Mouse (Mus musculus) olfactory bulb, adult 2 months (tissue): Measurements from ENCODE around the gene Slc38a10.

Experiments used
- CTCF ChIP-seq: fragments of 200-500 bp; IDR thresholded peaks from 2 replicates; pipeline ENCODE4 v1.5.1; 2012; ENCODE audit warnings: low read depth, mild to moderate bottlenecking, low read length, moderate library complexity; ENCODE audit not compliant: insufficient read depth
- POLR2A ChIP-seq: fragments of 200-500 bp; IDR thresholded peaks from 2 replicates; pipeline ENCODE4 v1.6.1; 2012; ENCODE audit warnings: mild to moderate bottlenecking, low read depth, low read length, moderate library complexity; ENCODE audit not compliant: insufficient read depth

DNA sequence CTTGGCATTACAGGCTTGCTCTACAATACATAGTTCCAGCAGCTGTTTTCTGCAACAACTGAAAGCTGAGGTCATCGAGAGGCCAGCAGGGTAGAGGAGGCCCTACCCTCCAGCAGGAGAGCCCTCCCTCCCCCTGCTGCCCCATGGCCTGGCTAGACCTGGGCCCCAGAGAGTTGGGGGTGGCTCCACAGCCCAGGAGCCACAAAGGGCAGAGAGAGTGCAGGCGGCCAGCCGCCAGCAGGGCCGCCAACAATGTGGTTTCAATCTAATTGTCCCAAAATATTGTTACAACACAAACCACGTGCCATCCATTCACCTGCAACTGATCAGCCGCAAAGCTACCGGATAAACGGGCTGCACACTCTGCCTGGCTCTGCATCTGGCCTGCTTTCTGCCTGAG, 20.0 kb upstream of the Slc38a10 start:
- TF ChIP-seq CTCF (no peak), POLR2A (no peak)
